In the genomic region with DNA sequence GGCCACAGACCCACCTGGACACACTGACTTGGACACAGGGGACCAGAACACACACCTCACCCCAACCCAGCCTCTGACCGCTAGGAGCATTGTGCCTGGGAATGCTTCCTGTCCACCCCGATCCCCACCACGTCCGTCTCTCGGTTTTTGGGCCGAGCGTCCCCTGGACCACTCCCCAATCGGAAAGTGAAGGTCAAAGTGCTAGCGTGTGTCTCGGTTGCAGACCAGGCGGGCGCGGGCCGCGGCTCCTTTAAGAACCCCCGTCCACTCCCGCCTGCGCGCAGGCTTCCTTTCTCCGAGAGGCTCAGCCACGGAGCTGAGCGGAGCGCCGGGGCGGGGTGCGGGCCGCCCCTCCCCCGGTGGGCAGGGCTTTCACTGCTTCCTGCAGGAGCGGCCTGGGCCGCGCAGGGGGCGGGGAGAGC, we compare ENCODE assay signal across 8 mouse cellular contexts. TPM values are rescaled to one million over a fixed set of nuclear protein-coding genes. Genes with fewer than 3 reads are reported as not detected.
A peak's percentile ranks its signal among the peaks of the same experiment; 100 is the strongest.
DNase-seq lines count a peak whose midpoint lies in the region; ATAC-seq and TF ChIP-seq lines count a peak whose summit lies in the region.

No protein-coding gene starts in this region.

- peak overlapping the region; percentile 84 for H3K4me3 ChIP-seq in intestine, postnatal 0 days (ENCODE audit: low read depth, low read length)
- peak overlapping the region; percentile 97 for H3K4me3 ChIP-seq in limb, embryonic 12.5 days (replicated peaks)
- peak overlapping the region; percentile 41 for H3K4me3 ChIP-seq in midbrain, embryonic 14.5 days (replicated peaks; ENCODE audit: low read depth, low read length)
- peak overlapping the region; percentile 83 for H3K4me3 ChIP-seq in spleen, adult 2 months (ENCODE audit: extremely low read depth, insufficient read depth, insufficient read length)

- no peaks in the 10 kb centered on the region; the same call in 1 of the 2 replicates for H3K36me3 ChIP-seq in intestine, postnatal 0 days (ENCODE audit: control insufficient read depth, insufficient read depth)
- no peaks in the 10 kb centered on the region for H3K36me3 ChIP-seq in limb, embryonic 12.5 days
- H3K36me3 ChIP-seq in midbrain, embryonic 14.5 days (ENCODE audit: control insufficient read depth, insufficient read depth, low read length): no peaks in the 10 kb centered on the region
- H3K36me3 ChIP-seq in spleen, adult 2 months (ENCODE audit: control insufficient read depth, insufficient read depth, low read length): no peaks in the 10 kb centered on the region

- peak overlapping the region; percentile 98 for H3K27ac ChIP-seq in intestine, postnatal 0 days (ENCODE audit: low read depth, low read length)
- peak overlapping the region; percentile 93 for H3K27ac ChIP-seq in limb, embryonic 12.5 days
- peak overlapping the region; percentile 89 for H3K27ac ChIP-seq in midbrain, embryonic 14.5 days (replicated peaks; ENCODE audit: low read depth, low read length)
- H3K27ac ChIP-seq in spleen, adult 2 months (ENCODE audit: insufficient read depth, low read length): peak overlapping the region; percentile 56

- no peak; the same call in 1 of the 2 replicates for TF ChIP-seq POLR2A in spleen, adult 2 months (IDR thresholded peaks at IDR 0.05; ENCODE audit: low read depth, low read length)

- peak overlapping the region; percentile 97 for H3K9ac ChIP-seq in intestine, postnatal 0 days (ENCODE audit: low read depth, low read length)
- peak overlapping the region; percentile 55; the same call in 1 of the 2 replicates for H3K9ac ChIP-seq in limb, embryonic 12.5 days (replicated peaks)
- H3K9ac ChIP-seq in midbrain, embryonic 14.5 days (replicated peaks; ENCODE audit: low read length): peak overlapping the region; percentile 93

- TF ChIP-seq CTCF in intestine, postnatal 0 days (IDR thresholded peaks at IDR 0.05; ENCODE audit: low read depth): peak; percentile 52
- TF ChIP-seq CTCF in spleen, adult 2 months (IDR thresholded peaks at IDR 0.05; ENCODE audit: extremely low read depth, insufficient read depth, insufficient read length, insufficient replicate concordance): no peak

- under 1% methylated on average over 32 of the region's 32 CpGs for whole genome bisulfite sequencing in intestine, postnatal 0 days
- under 1% methylated on average over 32 of the region's 32 CpGs for WGBS in limb, embryonic 12.5 days
- WGBS in midbrain, embryonic 14.5 days: under 1% methylated on average over 31 of the region's 32 CpGs
- WGBS in spleen, adult 2 months: under 1% methylated on average over 32 of the region's 32 CpGs

- peaks cover 15% of the 10 kb centered on the region; the same call in 1 of the 2 replicates for H3K4me1 ChIP-seq in intestine, postnatal 0 days (replicated peaks; ENCODE audit: control insufficient read depth, insufficient read depth, low read length)
- H3K4me1 ChIP-seq in limb, embryonic 12.5 days (replicated peaks): peaks cover 72% of the 10 kb centered on the region
- H3K4me1 ChIP-seq in midbrain, embryonic 14.5 days (ENCODE audit: control insufficient read depth, insufficient read depth, low read length): peaks cover 47% of the 10 kb centered on the region
- peaks cover 16% of the 10 kb centered on the region; the same call in 1 of the 2 replicates for H3K4me1 ChIP-seq in spleen, adult 2 months (ENCODE audit: control insufficient read depth, insufficient read depth, insufficient read length)

- DNase-seq in layer of hippocampus, adult 11-12 months (ENCODE audit: low spot score): peak; percentile 93
- no peak for DNase-seq in layer of hippocampus, adult 9-10 months (ENCODE audit: low spot score)
- DNase-seq in embryo, embryonic 9.5 days (ENCODE audit: extremely low spot score): peak; percentile 89
- DNase-seq in gastrocnemius, postnatal 4 days (ENCODE audit: low spot score in 2 of 2): peak; percentile 91 to 94
- DNase-seq in midbrain, embryonic 14.5 days: peak; percentile 97
- peak; percentile 72 to 91 for DNase-seq in spleen, adult 2 months (ENCODE audit: low read depth in 1 of 2, low spot score in 2 of 2)

- ATAC-seq in intestine, postnatal 0 days: peak; percentile 73
- ATAC-seq in limb, embryonic 12.5 days (ENCODE audit: insufficient number of reproducible peaks, insufficient read depth, low FRiP score, low TSS enrichment, low read depth): peak; percentile 42; the same call in 1 of the 2 replicates
- ATAC-seq in midbrain, embryonic 14.5 days (ENCODE audit: low FRiP score, low TSS enrichment): peak; percentile 79

- peak overlapping the region; percentile 91 for H3K4me2 ChIP-seq in intestine, postnatal 0 days (replicated peaks; ENCODE audit: low read depth)
- H3K4me2 ChIP-seq in limb, embryonic 12.5 days: peak overlapping the region; percentile 86
- peak overlapping the region; percentile 81 for H3K4me2 ChIP-seq in midbrain, embryonic 14.5 days (ENCODE audit: low read length)

- H3K9me3 ChIP-seq in intestine, postnatal 0 days (ENCODE audit: control insufficient read depth): no peaks in the 10 kb centered on the region
- no peaks in the 10 kb centered on the region for H3K9me3 ChIP-seq in limb, embryonic 12.5 days
- H3K9me3 ChIP-seq in midbrain, embryonic 14.5 days (ENCODE audit: control insufficient read depth, low read length): no peaks in the 10 kb centered on the region

- H3K27me3 ChIP-seq in intestine, postnatal 0 days (replicated peaks; ENCODE audit: control insufficient read depth, insufficient read depth, low read length): no peaks in the 10 kb centered on the region
- no peaks in the 10 kb centered on the region for H3K27me3 ChIP-seq in limb, embryonic 12.5 days
- no peaks in the 10 kb centered on the region for H3K27me3 ChIP-seq in midbrain, embryonic 14.5 days (ENCODE audit: control insufficient read depth, insufficient read depth, low read length)
- H3K27me3 ChIP-seq in spleen, adult 2 months (ENCODE audit: control insufficient read depth, insufficient read depth, low read length): peaks cover 13% of the 10 kb centered on the region

RNA-seq across cellular contexts. Expression of a gene that starts 0.4 kb away (rescaled TPM):
- 10 to 100 TPM; 48.5 to 52.9 TPM for total RNA-seq in gastrocnemius, postnatal 4 days (2021)
- polyA plus RNA-seq in intestine, postnatal 0 days (2015; fragmentation: Nextera tagmentation; extraction: Ambion mirVana): 21.2 and 21.9 TPM in 2 replicates
- 10.2 and 10.3 TPM in 2 replicates for polyA plus RNA-seq in limb, embryonic 12.5 days (2016; fragmentation: Nextera tagmentation; extraction: Ambion mirVana)
- 23.1 and 25.1 TPM in 2 replicates for polyA plus RNA-seq in midbrain, embryonic 14.5 days (2014; fragmentation: Nextera tagmentation; extraction: Ambion mirVana)
- 36.2 and 44.3 TPM in 2 replicates for polyA plus RNA-seq in spleen, adult 2 months (2012; rRNA removed)

RNA-seq across cellular contexts. Expression of a gene that starts 3.4 kb away (rescaled TPM):
- 10 to 100 TPM; 13.0 to 13.8 TPM for total RNA-seq in gastrocnemius, postnatal 4 days (2021)
- polyA plus RNA-seq in intestine, postnatal 0 days (2015; fragmentation: Nextera tagmentation; extraction: Ambion mirVana): 2.1 TPM in 2 replicates
- polyA plus RNA-seq in limb, embryonic 12.5 days (2016; fragmentation: Nextera tagmentation; extraction: Ambion mirVana): 12.9 and 13.1 TPM in 2 replicates
- 42.6 and 43.7 TPM in 2 replicates for polyA plus RNA-seq in midbrain, embryonic 14.5 days (2014; fragmentation: Nextera tagmentation; extraction: Ambion mirVana)
- 8.9 and 10.6 TPM in 2 replicates for polyA plus RNA-seq in spleen, adult 2 months (2012; rRNA removed)

RNA-seq across cellular contexts. Expression of a gene that starts 22.0 kb away (rescaled TPM):
- total RNA-seq in gastrocnemius, postnatal 4 days (2021): 1 to 10 TPM; 1.2 to 2.5 TPM
- 2.2 and 3.3 TPM in 2 replicates for polyA plus RNA-seq in intestine, postnatal 0 days (2015; fragmentation: Nextera tagmentation; extraction: Ambion mirVana)
- polyA plus RNA-seq in limb, embryonic 12.5 days (2016; fragmentation: Nextera tagmentation; extraction: Ambion mirVana): 1.5 and 2.4 TPM in 2 replicates
- polyA plus RNA-seq in midbrain, embryonic 14.5 days (2014; fragmentation: Nextera tagmentation; extraction: Ambion mirVana): 1.8 and 2.0 TPM in 2 replicates
- 4.1 and 6.5 TPM in 2 replicates for polyA plus RNA-seq in spleen, adult 2 months (2012; rRNA removed)

RNA-seq across cellular contexts. Expression of a gene that starts 22.9 kb away (rescaled TPM):
- total RNA-seq in gastrocnemius, postnatal 4 days (2021): 10 to 100 TPM; 14.8 to 15.0 TPM
- polyA plus RNA-seq in intestine, postnatal 0 days (2015; fragmentation: Nextera tagmentation; extraction: Ambion mirVana): 20.2 and 22.9 TPM in 2 replicates
- polyA plus RNA-seq in limb, embryonic 12.5 days (2016; fragmentation: Nextera tagmentation; extraction: Ambion mirVana): 49.1 and 53.2 TPM in 2 replicates
- polyA plus RNA-seq in midbrain, embryonic 14.5 days (2014; fragmentation: Nextera tagmentation; extraction: Ambion mirVana): 11.7 and 12.0 TPM in 2 replicates
- 16.6 and 18.7 TPM in 2 replicates for polyA plus RNA-seq in spleen, adult 2 months (2012; rRNA removed)

RNA-seq across cellular contexts. Expression of a gene that starts 26.1 kb away (rescaled TPM):
- total RNA-seq in gastrocnemius, postnatal 4 days (2021): not detected
- not detected in 2 replicates for polyA plus RNA-seq in intestine, postnatal 0 days (2015; fragmentation: Nextera tagmentation; extraction: Ambion mirVana)
- polyA plus RNA-seq in limb, embryonic 12.5 days (2016; fragmentation: Nextera tagmentation; extraction: Ambion mirVana): not detected in 2 replicates
- polyA plus RNA-seq in midbrain, embryonic 14.5 days (2014; fragmentation: Nextera tagmentation; extraction: Ambion mirVana): not detected in 2 replicates
- 0.16 and 0.50 TPM in 2 replicates for polyA plus RNA-seq in spleen, adult 2 months (2012; rRNA removed)

Comparison
In these comparisons a context has a peak if more than half of its experiments do, and no peak if none do; other contexts are left out.
1. H3K4me3 ChIP-seq: peak in every context shown above with its lines; median percentile 97 in limb, embryonic 12.5 days; 84 in intestine, postnatal 0 days; 83 in spleen, adult 2 months; 41 in midbrain, embryonic 14.5 days.